Mouse (Mus musculus) gastrocnemius, adult 18-20 months (tissue): ENCODE measurements around the gene Gm3043. TPM values are rescaled to one million over a fixed set of nuclear protein-coding genes. Genes with fewer than 3 reads are reported as not detected.
"Not testable (repeated sequence)": the region's sequence is repeated elsewhere in the genome, so short reads cannot be mapped to it uniquely, and the experiment has no call there.

Experiments
- DNase-seq: peaks from one replicate; pipeline ENCODE4 v3.0.0; 2021; ENCODE audit warnings: low spot score
- long read RNA-seq, 2 experiments: library from polyadenylated mRNA; stranded (forward); transcript quantifications; one replicate each; pipeline ENCODE4 v2.0.0; 2021
- total RNA-seq, 2 experiments: library from RNA; stranded (reverse); gene quantifications; 2 replicates each; pipeline ENCODE4 v1.2.3; 2021

The Gm3043 gene
- not detected for total RNA-seq
- long read RNA-seq, experiment 1, result 0 reads
- long read RNA-seq, experiment 2, result 0 reads

DNA sequence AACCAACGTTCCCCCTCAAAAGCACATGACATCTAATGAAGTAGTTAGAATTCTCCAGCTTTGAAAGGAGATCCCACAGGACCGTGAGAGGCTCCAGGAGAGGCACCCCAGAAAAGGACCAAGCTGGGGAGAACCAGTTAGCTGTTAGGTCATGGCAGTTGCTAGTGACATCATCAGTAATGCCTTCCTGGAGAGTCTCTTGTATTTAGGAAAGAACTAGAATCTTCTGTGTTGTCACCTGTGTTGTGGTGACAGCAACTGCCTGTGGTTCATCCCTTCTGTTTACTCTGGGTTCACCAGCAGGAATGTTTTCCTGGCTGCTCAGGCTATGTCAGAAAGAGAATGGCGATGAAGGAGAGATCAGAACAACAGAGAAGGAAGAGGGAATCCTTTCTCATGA lies at the start of gene Gm3043:
Gene Gm3043 (plus strand): TSS at position 301 of the 400 bp plus-strand sequence.
- not testable (repeated sequence) for DNase-seq

DNA sequence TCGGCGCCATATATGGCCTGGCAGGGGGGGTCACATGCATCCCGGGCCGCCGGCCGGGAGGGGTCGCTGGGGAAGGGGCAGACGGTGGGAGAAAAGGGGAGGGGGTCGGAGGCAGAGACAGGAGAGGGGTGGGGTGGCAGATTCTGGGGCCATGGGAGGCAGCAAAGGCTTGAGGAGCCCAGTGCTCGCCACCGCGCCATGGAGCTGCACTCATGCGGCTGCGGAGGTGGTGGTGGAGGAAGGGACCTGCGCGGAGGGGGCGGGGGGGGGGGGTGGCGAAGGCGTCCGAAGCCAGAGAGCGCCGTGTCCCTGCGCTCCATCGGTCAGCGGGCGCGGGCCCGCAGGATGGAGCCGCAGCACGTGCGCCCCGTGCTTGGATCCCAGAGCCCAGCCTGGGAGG lies 36.9 kb upstream of the Gm3043 start, which contains the start of gene Gm3020:
Gene Gm3020 (plus strand): TSS at position 301 of the 400 bp plus-strand sequence.
- DNase-seq, result not testable (repeated sequence)

Other genes with a start within 250 kb of the Gm3043 start
- gene Gm10408, start 239.4 kb upstream of the Gm3043 start, total RNA-seq, result not detected
- not detected for gene Gm3012, start 54.3 kb upstream of the Gm3043 start, total RNA-seq
- gene Gm3020, start 36.8 kb upstream of the Gm3043 start, total RNA-seq, result under 1 TPM in 1 of 2 experiments, not detected in 1; 0.21 TPM
- gene Gm3002, start 121.3 kb downstream of the Gm3043 start, total RNA-seq, result not detected
- gene Gm3033, start 157.5 kb downstream of the Gm3043 start, total RNA-seq, result not detected
- gene Gm2916, start 195.4 kb downstream of the Gm3043 start, total RNA-seq, result not detected
- not detected for gene Gm3029, start 243.0 kb downstream of the Gm3043 start, total RNA-seq